Mouse (Mus musculus) ES-E14 (cell line): ENCODE measurements around the gene Gm10719.
"Not testable (repeated sequence)": the region's sequence is repeated elsewhere in the genome, so short reads cannot be mapped to it uniquely, and the experiment has no call there.

ENCODE experiments used
- CHD2 ChIP-seq: IDR thresholded peaks from 2 replicates; pipeline ENCODE4 v1.6.1; 2014; ENCODE audit warnings: mild to moderate bottlenecking, low read depth, low read length, inconsistent platforms
- HCFC1 ChIP-seq: IDR thresholded peaks from 2 replicates; pipeline ENCODE4 v1.6.1; 2012; ENCODE audit warnings: low read length, inconsistent platforms, borderline replicate concordance; ENCODE audit not compliant: insufficient read depth
- ZC3H11A ChIP-seq: IDR thresholded peaks from 2 replicates; pipeline ENCODE4 v1.6.1; 2012; ENCODE audit warnings: low read depth, mild to moderate bottlenecking, inconsistent platforms, low read length, borderline replicate concordance

- not testable (repeated sequence) for TF ChIP-seq HCFC1, ZC3H11A, CHD2
These were observed 9.5 kb downstream of the Gm10719 start for GRCm38 (mm10) chr9:3026741-3027140.
